Mouse (Mus musculus) lung, embryonic 16.5 days (tissue): ENCODE data around the gene Abcc3. TPM values are rescaled to one million over a fixed set of nuclear protein-coding genes. Genes with fewer than 3 reads are reported as not detected.

Experiments used
- ATAC-seq: fragments of 200-750 bp; cut with Nextera tagmentation; 2 replicates; pipeline ENCODE4 v1.8.0; 2017; ENCODE audit warnings: low read depth, mild to moderate bottlenecking, moderate library complexity
- H3K27ac ChIP-seq: fragments of 300-500 bp; sonication (generic); 2 replicates; pipeline ENCODE4 v1.5.1; 2014; ENCODE audit warnings: mild to moderate bottlenecking, control low read depth, low read length
- H3K27me3 ChIP-seq: fragments of 300-500 bp; sonication (generic); 2 replicates; pipeline ENCODE4 v1.6.1; 2014; ENCODE audit warnings: low read depth, low read length, mixed read lengths; ENCODE audit not compliant: control insufficient read depth, insufficient read depth
- H3K36me3 ChIP-seq: fragments of 300-500 bp; sonication (generic); 2 replicates; pipeline ENCODE4 v1.6.1; 2014; ENCODE audit warnings: low read length; ENCODE audit not compliant: control insufficient read depth, insufficient read depth
- H3K4me1 ChIP-seq: fragments of 300-500 bp; sonication (generic); replicated peaks from 2 replicates; pipeline ENCODE4 v1.6.1; 2014; ENCODE audit warnings: low read length, mixed read lengths; ENCODE audit not compliant: control insufficient read depth, insufficient read depth
- H3K4me2 ChIP-seq: fragments of 300-500 bp; sonication (generic); 2 replicates; pipeline ENCODE4 v1.6.1; 2014; ENCODE audit warnings: low read depth, low read length, control low read depth
- H3K4me3 ChIP-seq: fragments of 300-500 bp; sonication (generic); 2 replicates; pipeline ENCODE4 v1.5.1; 2014; ENCODE audit warnings: mild to moderate bottlenecking, low read length, control low read depth
- H3K9ac ChIP-seq: fragments of 300-500 bp; sonication (generic); 2 replicates; pipeline ENCODE4 v1.6.1; 2014; ENCODE audit warnings: low read length, control low read depth
- H3K9me3 ChIP-seq: fragments of 300-500 bp; sonication (generic); 2 replicates; pipeline ENCODE4 v1.6.1; 2016; ENCODE audit warnings: low read length; ENCODE audit not compliant: control insufficient read depth
- WGBS: fragments of 180-500 bp; shearing (Covaris S2); extraction: QIAGEN DNeasy Blood & Tissue Kit; methylation state at CpG from one replicate; pipeline ENCODE4 v1.1.7; 2014; 5-methylcytosine and 5-hydroxymethylcytosine counted together
- polyA plus RNA-seq: library from polyadenylated mRNA; unstranded; fragments of >200 nt; fragmentation: Nextera tagmentation; extraction: Ambion mirVana; gene quantifications from 2 replicates; pipeline ENCODE4 v1.2.1, GENCODE M21; 2015

Gene Abcc3
- polyA plus RNA-seq, 1 experiment from 2014 or later: 4.0 TPM

- H3K9me3 ChIP-seq: no peaks in the 10 kb centered on the region
- no peaks in the 10 kb centered on the region for H3K27me3 ChIP-seq
- no peak overlapping the region for H3K4me2 ChIP-seq
- H3K36me3 ChIP-seq: peaks cover 3% of the 10 kb centered on the region; the same call in 1 of the 2 replicates
- no peak for ATAC-seq
- H3K9ac ChIP-seq: no peak overlapping the region
- no peak overlapping the region for H3K27ac ChIP-seq
- 54% methylated on average over 4 of the region's 4 CpGs for WGBS
- H3K4me3 ChIP-seq: no peak overlapping the region
- peaks cover 53% of the 10 kb centered on the region for H3K4me1 ChIP-seq
These were observed 75.3 kb downstream of the Abcc3 start for GRCm38 (mm10) chr11:94317515-94317914.

- WGBS: 59% methylated on average over 1 of the region's 1 CpGs
- H3K9me3 ChIP-seq: no peaks in the 10 kb centered on the region
- peaks cover 50% of the 10 kb centered on the region for H3K4me1 ChIP-seq
- H3K9ac ChIP-seq: no peak overlapping the region
- peaks cover 3% of the 10 kb centered on the region; the same call in 1 of the 2 replicates for H3K36me3 ChIP-seq
- H3K4me3 ChIP-seq: no peak overlapping the region
- no peak for ATAC-seq
- no peaks in the 10 kb centered on the region for H3K27me3 ChIP-seq
- no peak overlapping the region for H3K27ac ChIP-seq
- no peak overlapping the region for H3K4me2 ChIP-seq
These were observed 75.8 kb downstream of the Abcc3 start for GRCm38 (mm10) chr11:94317014-94317413.

- Histone ChIP-seq H3K4me1 (peaks cover 50% of the 10 kb centered on the region), H3K9ac (no peak overlapping the region), H3K27ac (0 out of 2 replicates have a peak overlapping the region, but pooled peaks have one; percentile 17), H3K9me3 (no peaks in the 10 kb centered on the region), H3K36me3 (peaks cover 3% of the 10 kb centered on the region; the same call in 1 of the 2 replicates), H3K27me3 (no peaks in the 10 kb centered on the region), H3K4me2 (no peak overlapping the region), H3K4me3 (no peak overlapping the region)
- no peak for ATAC-seq
- WGBS: 57% methylated on average over 2 of the region's 2 CpGs
These were observed 76.3 kb downstream of the Abcc3 start for GRCm38 (mm10) chr11:94316528-94316927.

- H3K36me3 ChIP-seq: peaks cover 3% of the 10 kb centered on the region; the same call in 1 of the 2 replicates
- H3K27me3 ChIP-seq: no peaks in the 10 kb centered on the region
- H3K9ac ChIP-seq: no peak overlapping the region
- no peak overlapping the region for H3K4me3 ChIP-seq
- ATAC-seq: no peak
- 31% methylated on average over 1 of the region's 1 CpGs for WGBS
- peaks cover 48% of the 10 kb centered on the region for H3K4me1 ChIP-seq
- 0 out of 2 replicates have a peak overlapping the region, but pooled peaks have one; percentile 10 for H3K27ac ChIP-seq
- no peaks in the 10 kb centered on the region for H3K9me3 ChIP-seq
- no peak overlapping the region for H3K4me2 ChIP-seq
These were observed 77.5 kb downstream of the Abcc3 start for GRCm38 (mm10) chr11:94315308-94315707.

GRCm38 (mm10) chr11:94314098-94314652 lies 78.6 kb downstream of the Abcc3 start:
- Histone ChIP-seq H3K4me1 (peaks cover 38% of the 10 kb centered on the region), H3K9ac (no peak overlapping the region), H3K4me3 (no peak overlapping the region), H3K27ac (no peak overlapping the region), H3K4me2 (no peak overlapping the region), H3K9me3 (no peaks in the 10 kb centered on the region), H3K36me3 (0 out of 2 replicates have a peak, but pooled peaks cover under 1% of the 10 kb centered on the region), H3K27me3 (no peaks in the 10 kb centered on the region)
- WGBS: 47% methylated on average over 2 of the region's 2 CpGs
- no peak for ATAC-seq

DNA sequence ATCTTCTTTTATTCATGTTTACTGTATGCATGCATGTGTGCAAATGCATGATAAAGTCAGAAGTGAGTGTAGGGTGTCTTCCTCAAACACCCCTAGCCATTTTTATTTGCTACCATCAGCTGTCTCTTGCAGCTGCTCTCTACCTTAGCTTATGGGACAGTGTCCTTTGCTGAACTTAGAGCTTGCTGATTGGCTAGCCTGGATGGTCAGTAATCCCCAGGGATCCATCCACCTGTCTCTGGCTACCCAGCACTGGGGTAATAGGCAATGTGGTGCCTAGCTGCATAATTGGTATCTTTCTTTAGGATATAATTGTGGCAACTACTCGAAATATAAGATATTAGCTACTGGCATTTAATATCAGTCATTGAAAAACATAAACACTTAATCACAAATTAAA lies 80.1 kb downstream of the Abcc3 start:
- Histone ChIP-seq H3K36me3 (no peaks in the 10 kb centered on the region; the same call in 1 of the 2 replicates), H3K9ac (no peak overlapping the region), H3K4me3 (no peak overlapping the region), H3K4me1 (peaks cover 33% of the 10 kb centered on the region), H3K4me2 (no peak overlapping the region), H3K27me3 (no peaks in the 10 kb centered on the region), H3K9me3 (no peaks in the 10 kb centered on the region), H3K27ac (no peak overlapping the region)
- no peak for ATAC-seq
- 87% methylated on average over 1 of the region's 1 CpGs for WGBS

- Histone ChIP-seq H3K4me3 (no peak overlapping the region), H3K27ac (no peak overlapping the region), H3K36me3 (peaks cover 65% of the 10 kb centered on the region), H3K4me1 (no peaks in the 10 kb centered on the region), H3K9me3 (no peaks in the 10 kb centered on the region), H3K4me2 (no peak overlapping the region), H3K9ac (no peak overlapping the region), H3K27me3 (no peaks in the 10 kb centered on the region)
- ATAC-seq: no peak
- WGBS: 77% methylated on average over 9 of the region's 9 CpGs
These were observed 97.6 kb downstream of the Abcc3 start for GRCm38 (mm10) chr11:94294996-94295845.

Other genes with a start within 250 kb of the Abcc3 start
- gene Tob1, start 181.5 kb downstream of the Abcc3 start, polyA plus RNA-seq: 25.8 and 28.9 TPM in 2 replicates
- 1.2 and 1.5 TPM in 2 replicates for gene Wfikkn2, start 147.0 kb downstream of the Abcc3 start, polyA plus RNA-seq
- 0.33 TPM in 1 of 2 replicates, not detected in the other for gene Gm21885, start 111.1 kb downstream of the Abcc3 start, polyA plus RNA-seq
- gene Luc7l3, start 71.0 kb downstream of the Abcc3 start, polyA plus RNA-seq: 99.0 and 105 TPM in 2 replicates
- 11.5 and 12.2 TPM in 2 replicates for gene Ankrd40, start 65.0 kb downstream of the Abcc3 start, polyA plus RNA-seq
- 6.6 and 7.0 TPM in 2 replicates for gene Cacna1g, start 81.2 kb upstream of the Abcc3 start, polyA plus RNA-seq
- gene Spata20, start 93.2 kb upstream of the Abcc3 start, polyA plus RNA-seq: 0.08 TPM in 1 of 2 replicates, not detected in the other
- gene Epn3, start 107.0 kb upstream of the Abcc3 start, polyA plus RNA-seq: 18.5 and 19.2 TPM in 2 replicates
- 8.4 and 8.7 TPM in 2 replicates for gene Mycbpap, start 128.7 kb upstream of the Abcc3 start, polyA plus RNA-seq
- gene Rsad1, start 156.3 kb upstream of the Abcc3 start, polyA plus RNA-seq: 3.4 and 4.2 TPM in 2 replicates
- gene Chad, start 172.1 kb upstream of the Abcc3 start, polyA plus RNA-seq: 5.8 and 7.6 TPM in 2 replicates
- gene Acsf2, start 208.9 kb upstream of the Abcc3 start, polyA plus RNA-seq: 5.7 and 6.6 TPM in 2 replicates
- 155 and 167 TPM in 2 replicates for gene Lrrc59, start 236.8 kb upstream of the Abcc3 start, polyA plus RNA-seq